Mouse (Mus musculus): ENCODE measurements around the gene Axl. TPM values are rescaled to one million over a fixed set of nuclear protein-coding genes. Genes with fewer than 3 reads are reported as not detected.
"Not testable (repeated sequence)": the region's sequence is repeated elsewhere in the genome, so short reads cannot be mapped to it uniquely, and the experiment has no call there.

Axl gene
- polyA plus RNA-seq, 1 experiment from 2014 or later = 48.8 TPM

GRCm38 (mm10) chr7:25799369-25799768 lies 10.9 kb upstream of the Axl start:
- Histone ChIP-seq H3K27ac (ENCODE audit: low read length) (peak overlapping the region; percentile 49; the same call in 1 of the 2 replicates), H3K27me3 (replicated peaks; ENCODE audit: control insufficient read depth, insufficient read depth, low read length) (no peaks in the 10 kb centered on the region), H3K9me3 (ENCODE audit: control insufficient read depth, low read length) (no peaks in the 10 kb centered on the region), H3K4me1 (ENCODE audit: control insufficient read depth, insufficient read depth, low read length) (peaks cover 12% of the 10 kb centered on the region), H3K4me2 (ENCODE audit: low read depth, low read length) (no peak overlapping the region), H3K36me3 (ENCODE audit: control insufficient read depth, insufficient read depth, low read length) (no peaks in the 10 kb centered on the region), H3K9ac (ENCODE audit: low read depth, low read length) (no peak overlapping the region), H3K4me3 (ENCODE audit: low read length) (no peak overlapping the region)
- peak; percentile 82 for ATAC-seq
- 59% methylated on average over 1 of the region's 1 CpGs for WGBS

- WGBS = 81% methylated on average over 2 of the region's 2 CpGs
- Histone ChIP-seq H3K4me3 (ENCODE audit: low read length) (no peak overlapping the region), H3K4me1 (ENCODE audit: control insufficient read depth, insufficient read depth, low read length) (peaks cover 10% of the 10 kb centered on the region), H3K27ac (ENCODE audit: low read length) (no peak overlapping the region), H3K36me3 (ENCODE audit: control insufficient read depth, insufficient read depth, low read length) (no peaks in the 10 kb centered on the region), H3K4me2 (ENCODE audit: low read depth, low read length) (no peak overlapping the region), H3K27me3 (replicated peaks; ENCODE audit: control insufficient read depth, insufficient read depth, low read length) (no peaks in the 10 kb centered on the region), H3K9me3 (ENCODE audit: control insufficient read depth, low read length) (no peaks in the 10 kb centered on the region), H3K9ac (ENCODE audit: low read depth, low read length) (no peak overlapping the region)
- no peak for ATAC-seq
Measured at GRCm38 (mm10) chr7:25798540-25798939, 10.0 kb upstream of the Axl start.

- no peak overlapping the region for H3K4me3 ChIP-seq (ENCODE audit: low read length)
- no peak overlapping the region for H3K4me2 ChIP-seq (ENCODE audit: low read depth, low read length)
- H3K9me3 ChIP-seq (ENCODE audit: control insufficient read depth, low read length) = no peaks in the 10 kb centered on the region
- no peaks in the 10 kb centered on the region for H3K36me3 ChIP-seq (ENCODE audit: control insufficient read depth, insufficient read depth, low read length)
- 83% methylated on average over 8 of the region's 8 CpGs for WGBS
- no peak overlapping the region for H3K27ac ChIP-seq (ENCODE audit: low read length)
- H3K4me1 ChIP-seq (ENCODE audit: control insufficient read depth, insufficient read depth, low read length) = peaks cover 7% of the 10 kb centered on the region
- no peaks in the 10 kb centered on the region for H3K27me3 ChIP-seq (replicated peaks; ENCODE audit: control insufficient read depth, insufficient read depth, low read length)
- no peak for ATAC-seq
- no peak overlapping the region for H3K9ac ChIP-seq (ENCODE audit: low read depth, low read length)
Measured at GRCm38 (mm10) chr7:25794775-25795174, 6.3 kb upstream of the Axl start.

GRCm38 (mm10) chr7:25793679-25794078 lies 5.2 kb upstream of the Axl start:
- H3K27ac ChIP-seq (ENCODE audit: low read length) = no peak overlapping the region
- peaks cover 15% of the 10 kb centered on the region for H3K4me1 ChIP-seq (ENCODE audit: control insufficient read depth, insufficient read depth, low read length)
- H3K4me3 ChIP-seq (ENCODE audit: low read length) = no peak overlapping the region
- no peak for ATAC-seq
- WGBS = 63% methylated on average over 3 of the region's 3 CpGs
- no peaks in the 10 kb centered on the region for H3K36me3 ChIP-seq (ENCODE audit: control insufficient read depth, insufficient read depth, low read length)
- no peak overlapping the region for H3K9ac ChIP-seq (ENCODE audit: low read depth, low read length)
- no peak overlapping the region for H3K4me2 ChIP-seq (ENCODE audit: low read depth, low read length)
- no peaks in the 10 kb centered on the region for H3K27me3 ChIP-seq (replicated peaks; ENCODE audit: control insufficient read depth, insufficient read depth, low read length)
- H3K9me3 ChIP-seq (ENCODE audit: control insufficient read depth, low read length) = no peaks in the 10 kb centered on the region

GRCm38 (mm10) chr7:25792966-25793365 lies 4.5 kb upstream of the Axl start:
- WGBS = 64% methylated on average over 9 of the region's 9 CpGs
- not testable (repeated sequence) for H3K27ac ChIP-seq (ENCODE audit: low read length)

GRCm38 (mm10) chr7:25790615-25791014 lies 2.1 kb upstream of the Axl start:
- peak; percentile 8; the same call in 1 of the 2 replicates for ATAC-seq
- H3K4me1 ChIP-seq (ENCODE audit: control insufficient read depth, insufficient read depth, low read length) = peaks cover 31% of the 10 kb centered on the region
- H3K27ac ChIP-seq (ENCODE audit: low read length) = no peak overlapping the region
- H3K27me3 ChIP-seq (replicated peaks; ENCODE audit: control insufficient read depth, insufficient read depth, low read length) = no peaks in the 10 kb centered on the region
- H3K4me3 ChIP-seq (ENCODE audit: low read length) = no peak overlapping the region
- no peaks in the 10 kb centered on the region for H3K36me3 ChIP-seq (ENCODE audit: control insufficient read depth, insufficient read depth, low read length)
- H3K9ac ChIP-seq (ENCODE audit: low read depth, low read length) = no peak overlapping the region
- no peaks in the 10 kb centered on the region for H3K9me3 ChIP-seq (ENCODE audit: control insufficient read depth, low read length)
- WGBS = 56% methylated on average over 8 of the region's 8 CpGs
- H3K4me2 ChIP-seq (ENCODE audit: low read depth, low read length) = no peak overlapping the region

More at GRCm38 (mm10) chr7:25792966-25793365, 4.5 kb upstream of the Axl start:
- H3K36me3 ChIP-seq (ENCODE audit: control insufficient read depth, insufficient read depth, low read length); ATAC-seq; H3K9me3 ChIP-seq (ENCODE audit: control insufficient read depth, low read length); H3K27me3 ChIP-seq (replicated peaks; ENCODE audit: control insufficient read depth, insufficient read depth, low read length); H3K9ac ChIP-seq (ENCODE audit: low read depth, low read length); H3K4me3 ChIP-seq (ENCODE audit: low read length); H3K4me2 ChIP-seq (ENCODE audit: low read depth, low read length): not testable (repeated sequence)
- H3K4me1 ChIP-seq (ENCODE audit: control insufficient read depth, insufficient read depth, low read length) = peaks cover 15% of the 10 kb centered on the region

- Histone ChIP-seq H3K27ac (ENCODE audit: low read length) (peak overlapping the region; percentile 81; the same call in 1 of the 2 replicates), H3K27me3 (replicated peaks; ENCODE audit: control insufficient read depth, insufficient read depth, low read length) (no peaks in the 10 kb centered on the region), H3K9ac (ENCODE audit: low read depth, low read length) (peak overlapping the region; percentile 70), H3K4me2 (ENCODE audit: low read depth, low read length) (peak overlapping the region; percentile 68), H3K4me3 (ENCODE audit: low read length) (peak overlapping the region; percentile 69), H3K9me3 (ENCODE audit: control insufficient read depth, low read length) (no peaks in the 10 kb centered on the region), H3K4me1 (ENCODE audit: control insufficient read depth, insufficient read depth, low read length) (peaks cover 32% of the 10 kb centered on the region), H3K36me3 (ENCODE audit: control insufficient read depth, insufficient read depth, low read length) (no peaks in the 10 kb centered on the region)
- 26% methylated on average over 3 of the region's 3 CpGs for WGBS
- ATAC-seq = no peak; the same call in 1 of the 2 replicates
Measured at GRCm38 (mm10) chr7:25789129-25789440, 580 bp upstream of the Axl start.

- Histone ChIP-seq H3K4me1 (ENCODE audit: control insufficient read depth, insufficient read depth, low read length) (peaks cover 34% of the 10 kb centered on the region), H3K27ac (ENCODE audit: low read length) (no peak overlapping the region), H3K36me3 (ENCODE audit: control insufficient read depth, insufficient read depth, low read length) (no peaks in the 10 kb centered on the region), H3K9ac (ENCODE audit: low read depth, low read length) (peak overlapping the region; percentile 70), H3K9me3 (ENCODE audit: control insufficient read depth, low read length) (no peaks in the 10 kb centered on the region), H3K4me3 (ENCODE audit: low read length) (peak overlapping the region; percentile 69), H3K4me2 (ENCODE audit: low read depth, low read length) (peak overlapping the region; percentile 68), H3K27me3 (replicated peaks; ENCODE audit: control insufficient read depth, insufficient read depth, low read length) (no peaks in the 10 kb centered on the region)
- 26% methylated on average over 9 of the region's 9 CpGs for WGBS
- ATAC-seq = 0 out of 2 replicates have a peak, but pooled peaks have one; percentile 0
Measured at GRCm38 (mm10) chr7:25787456-25788219, 867 bp downstream of the Axl start.

- no peak overlapping the region for H3K27ac ChIP-seq (ENCODE audit: low read length)
- peaks cover 38% of the 10 kb centered on the region for H3K4me1 ChIP-seq (ENCODE audit: control insufficient read depth, insufficient read depth, low read length)
- 61% methylated on average over 4 of the region's 4 CpGs for WGBS
- no peaks in the 10 kb centered on the region for H3K9me3 ChIP-seq (ENCODE audit: control insufficient read depth, low read length)
- peak overlapping the region; percentile 70 for H3K9ac ChIP-seq (ENCODE audit: low read depth, low read length)
- ATAC-seq = no peak
- H3K4me2 ChIP-seq (ENCODE audit: low read depth, low read length) = peak overlapping the region; percentile 68
- H3K4me3 ChIP-seq (ENCODE audit: low read length) = peak overlapping the region; percentile 69; the same call in 1 of the 2 replicates
- H3K36me3 ChIP-seq (ENCODE audit: control insufficient read depth, insufficient read depth, low read length) = no peaks in the 10 kb centered on the region
- no peaks in the 10 kb centered on the region for H3K27me3 ChIP-seq (replicated peaks; ENCODE audit: control insufficient read depth, insufficient read depth, low read length)
Measured at GRCm38 (mm10) chr7:25786974-25787373, 1.5 kb downstream of the Axl start.
